Mouse (Mus musculus): ENCODE data around the gene Zmat1. TPM values are rescaled to one million over a fixed set of nuclear protein-coding genes. Genes with fewer than 3 reads are reported as not detected.

Zmat1 gene
- 23.0 TPM for polyA plus RNA-seq (2014; fragmentation: Illumina TruSeq; extraction: RNeasy Lipid Tissue Mini Kit (QIAGEN cat#74804); ENCODE audit: low read depth, low replicate concordance)

GRCm38 (mm10) chrX:135008720-135009470, at the start of gene Zmat1:
Gene Zmat1, minus strand, starts transcription at chrX:135009209.

DNA sequence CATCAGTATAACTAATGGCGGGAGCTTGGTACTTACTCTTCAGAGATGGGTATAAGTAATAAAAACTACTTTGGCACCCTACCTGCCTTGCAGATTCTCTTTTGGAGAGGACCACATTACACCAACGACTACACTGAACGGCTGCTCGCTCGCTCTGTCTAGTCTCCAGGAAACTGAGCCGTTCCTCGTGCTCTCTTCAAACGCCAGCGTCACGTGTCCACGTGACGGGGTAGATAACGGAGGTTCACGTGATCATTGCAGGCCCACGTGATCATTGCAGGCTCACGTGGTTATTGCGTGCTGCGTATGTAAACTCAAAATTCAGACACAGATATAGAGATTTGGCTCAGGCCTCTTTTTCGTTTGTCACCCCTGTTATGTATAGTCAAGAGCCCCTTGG, 44.5 kb downstream of the Zmat1 start, which contains the start of gene Nxf2:
Gene Nxf2, minus strand, starts transcription at position 209 of the 400 bp plus-strand sequence.

Other genes with a start within 250 kb of the Zmat1 start
- gene Armcx2, start 200.0 kb downstream of the Zmat1 start, polyA plus RNA-seq (2014; fragmentation: Illumina TruSeq; extraction: RNeasy Lipid Tissue Mini Kit (QIAGEN cat#74804); ENCODE audit: low read depth, low replicate concordance) = 14.4 TPM
- not detected for gene Nxf2, start 44.5 kb downstream of the Zmat1 start, polyA plus RNA-seq (2014; fragmentation: Illumina TruSeq; extraction: RNeasy Lipid Tissue Mini Kit (QIAGEN cat#74804); ENCODE audit: low read depth, low replicate concordance)
- not detected for gene Gm15023, start 168.4 kb upstream of the Zmat1 start, polyA plus RNA-seq (2014; fragmentation: Illumina TruSeq; extraction: RNeasy Lipid Tissue Mini Kit (QIAGEN cat#74804); ENCODE audit: low read depth, low replicate concordance)
- not detected for gene Tceal6, start 201.5 kb upstream of the Zmat1 start, polyA plus RNA-seq (2014; fragmentation: Illumina TruSeq; extraction: RNeasy Lipid Tissue Mini Kit (QIAGEN cat#74804); ENCODE audit: low read depth, low replicate concordance)

Data from kidney, adult 10 weeks (tissue).